Mouse (Mus musculus) lung, embryonic 16.5 days (tissue): ENCODE results near the gene Kcnab3. TPM values are rescaled to one million over a fixed set of nuclear protein-coding genes. Genes with fewer than 3 reads are reported as not detected.

ENCODE experiments used
- ATAC-seq: fragments of 200-750 bp; cut with Nextera tagmentation; 2 replicates; pipeline ENCODE4 v1.8.0; 2017; ENCODE audit warnings: low read depth, mild to moderate bottlenecking, moderate library complexity
- H3K27ac ChIP-seq: fragments of 300-500 bp; sonication (generic); 2 replicates; pipeline ENCODE4 v1.5.1; 2014; ENCODE audit warnings: mild to moderate bottlenecking, control low read depth, low read length
- H3K27me3 ChIP-seq: fragments of 300-500 bp; sonication (generic); 2 replicates; pipeline ENCODE4 v1.6.1; 2014; ENCODE audit warnings: low read depth, low read length, mixed read lengths; ENCODE audit not compliant: control insufficient read depth, insufficient read depth
- H3K36me3 ChIP-seq: fragments of 300-500 bp; sonication (generic); 2 replicates; pipeline ENCODE4 v1.6.1; 2014; ENCODE audit warnings: low read length; ENCODE audit not compliant: control insufficient read depth, insufficient read depth
- H3K4me1 ChIP-seq: fragments of 300-500 bp; sonication (generic); replicated peaks from 2 replicates; pipeline ENCODE4 v1.6.1; 2014; ENCODE audit warnings: low read length, mixed read lengths; ENCODE audit not compliant: control insufficient read depth, insufficient read depth
- H3K4me2 ChIP-seq: fragments of 300-500 bp; sonication (generic); 2 replicates; pipeline ENCODE4 v1.6.1; 2014; ENCODE audit warnings: low read depth, low read length, control low read depth
- H3K4me3 ChIP-seq: fragments of 300-500 bp; sonication (generic); 2 replicates; pipeline ENCODE4 v1.5.1; 2014; ENCODE audit warnings: mild to moderate bottlenecking, low read length, control low read depth
- H3K9ac ChIP-seq: fragments of 300-500 bp; sonication (generic); 2 replicates; pipeline ENCODE4 v1.6.1; 2014; ENCODE audit warnings: low read length, control low read depth
- H3K9me3 ChIP-seq: fragments of 300-500 bp; sonication (generic); 2 replicates; pipeline ENCODE4 v1.6.1; 2016; ENCODE audit warnings: low read length; ENCODE audit not compliant: control insufficient read depth
- WGBS: fragments of 180-500 bp; shearing (Covaris S2); extraction: QIAGEN DNeasy Blood & Tissue Kit; methylation state at CpG from one replicate; pipeline ENCODE4 v1.1.7; 2014; 5-methylcytosine and 5-hydroxymethylcytosine counted together
- polyA plus RNA-seq: library from polyadenylated mRNA; unstranded; fragments of >200 nt; fragmentation: Nextera tagmentation; extraction: Ambion mirVana; gene quantifications from 2 replicates; pipeline ENCODE4 v1.2.1, GENCODE M21; 2015

Kcnab3 gene
- polyA plus RNA-seq, 1 experiment from 2014 or later: 1.6 TPM

DNA sequence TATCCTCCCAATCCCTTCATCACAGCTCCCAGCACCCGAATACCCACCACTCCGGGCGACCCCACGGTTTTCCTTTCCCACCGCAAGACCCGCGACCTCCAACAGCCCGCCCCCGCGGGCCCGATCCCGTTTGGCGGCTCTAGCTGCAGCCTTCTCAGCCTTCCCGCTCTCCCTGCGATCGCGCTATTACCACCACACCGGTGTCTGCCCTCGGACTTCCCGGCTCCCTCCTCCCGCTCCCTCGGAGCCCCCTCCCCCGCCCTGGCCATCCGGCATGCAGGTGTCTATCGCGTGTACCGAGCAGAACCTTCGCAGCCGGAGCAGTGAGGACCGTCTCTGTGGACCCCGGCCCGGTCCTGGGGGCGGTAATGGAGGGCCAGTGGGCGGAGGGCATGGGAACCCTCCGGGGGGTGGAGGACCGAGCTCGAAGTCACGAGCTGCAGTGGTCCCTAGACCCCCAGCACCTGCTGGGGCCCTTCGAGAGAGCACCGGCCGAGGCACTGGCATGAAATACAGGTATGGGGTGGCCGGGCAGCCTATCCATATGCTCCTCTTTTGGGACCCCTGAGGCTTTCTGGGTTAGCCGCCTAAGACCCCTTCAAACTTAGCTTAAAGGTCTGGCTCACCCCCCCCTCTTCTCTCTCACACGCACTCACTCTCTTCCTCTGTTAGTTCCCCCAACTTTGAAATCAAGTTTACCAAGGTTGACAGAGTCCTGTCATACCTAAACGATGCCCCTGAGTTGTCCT lies 524 bp downstream of the Kcnab3 start:
- under 1% methylated on average over 45 of the region's 45 CpGs for WGBS
- ATAC-seq: 0 out of 2 replicates have a peak, but pooled peaks have one; percentile 6
- H3K9me3 ChIP-seq: no peaks in the 10 kb centered on the region
- H3K9ac ChIP-seq: peak overlapping the region; percentile 67
- H3K27ac ChIP-seq: no peak overlapping the region
- H3K4me2 ChIP-seq: peak overlapping the region; percentile 100
- H3K4me1 ChIP-seq: peaks cover 33% of the 10 kb centered on the region
- no peaks in the 10 kb centered on the region for H3K36me3 ChIP-seq
- H3K27me3 ChIP-seq: peaks cover 13% of the 10 kb centered on the region
- H3K4me3 ChIP-seq: peak overlapping the region; percentile 61

DNA sequence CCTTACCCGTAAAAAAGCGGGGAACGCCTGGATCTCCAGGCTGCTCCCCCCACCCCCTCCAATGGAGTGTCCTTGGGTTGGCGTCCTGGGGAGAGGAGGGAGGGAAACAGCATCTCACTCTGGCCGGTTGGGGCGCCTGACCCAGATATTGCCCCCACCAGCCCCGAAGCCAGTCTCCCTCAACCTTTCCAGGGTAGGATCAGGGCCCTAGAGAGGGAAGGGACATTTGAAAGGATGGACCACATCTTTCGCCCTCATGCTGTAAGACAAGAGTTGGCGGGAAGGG lies 1.0 kb downstream of the Kcnab3 start:
- ATAC-seq: no peak
- WGBS: 15% methylated on average over 9 of the region's 9 CpGs
- no peak overlapping the region for H3K9ac ChIP-seq
- H3K4me2 ChIP-seq: 0 out of 2 replicates have a peak overlapping the region, but pooled peaks have one; percentile 100
- H3K4me1 ChIP-seq: peaks cover 30% of the 10 kb centered on the region
- no peak overlapping the region for H3K27ac ChIP-seq
- peaks cover 13% of the 10 kb centered on the region for H3K27me3 ChIP-seq
- H3K36me3 ChIP-seq: no peaks in the 10 kb centered on the region
- H3K9me3 ChIP-seq: no peaks in the 10 kb centered on the region
- no peak overlapping the region for H3K4me3 ChIP-seq

DNA sequence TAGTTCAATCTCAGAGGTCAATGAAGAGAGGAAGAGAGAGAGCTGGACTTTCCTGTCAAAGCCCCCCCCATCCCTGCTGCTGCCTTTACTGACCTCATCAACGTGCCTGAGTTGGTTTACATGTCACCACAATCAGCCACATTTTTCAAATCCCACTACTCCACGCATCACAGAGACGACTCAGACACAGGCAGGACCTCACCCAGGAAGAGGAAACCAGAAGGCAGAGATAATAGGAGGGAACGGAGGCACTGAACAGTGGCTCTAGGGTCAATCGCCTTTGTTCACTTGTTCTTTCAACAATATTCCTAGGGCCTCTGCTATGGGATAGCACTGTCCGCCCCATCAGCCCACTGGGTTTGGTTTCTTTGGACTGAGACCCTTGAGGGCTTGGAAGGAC lies 1.6 kb downstream of the Kcnab3 start:
- Histone ChIP-seq H3K4me1 (peaks cover 30% of the 10 kb centered on the region), H3K27ac (no peak overlapping the region), H3K4me3 (no peak overlapping the region), H3K27me3 (peaks cover 13% of the 10 kb centered on the region), H3K4me2 (no peak overlapping the region), H3K9ac (no peak overlapping the region), H3K9me3 (no peaks in the 10 kb centered on the region), H3K36me3 (no peaks in the 10 kb centered on the region)
- 42% methylated on average over 6 of the region's 6 CpGs for WGBS
- no peak for ATAC-seq

DNA sequence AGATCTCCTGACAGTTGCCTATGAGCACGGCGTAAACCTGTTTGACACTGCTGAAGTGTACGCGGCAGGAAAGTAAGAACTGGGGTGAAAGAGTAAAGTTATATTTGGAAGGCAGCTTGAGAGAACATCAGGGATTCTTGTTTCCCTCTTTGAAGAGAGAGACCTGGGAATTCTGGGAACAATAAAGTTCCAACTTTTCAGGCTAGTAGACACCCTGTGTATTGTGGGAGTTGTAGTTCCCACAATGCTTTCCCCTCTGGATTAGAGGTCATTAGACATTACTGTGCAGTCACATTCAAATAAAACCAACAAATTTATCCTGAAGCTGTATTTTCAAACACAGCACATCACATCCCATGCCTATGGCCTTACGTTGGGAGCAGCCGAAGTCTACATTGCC lies 2.5 kb downstream of the Kcnab3 start:
- Histone ChIP-seq H3K4me1 (peaks cover 32% of the 10 kb centered on the region), H3K27me3 (peaks cover 13% of the 10 kb centered on the region), H3K4me3 (no peak overlapping the region), H3K36me3 (no peaks in the 10 kb centered on the region), H3K9me3 (no peaks in the 10 kb centered on the region), H3K27ac (no peak overlapping the region), H3K9ac (no peak overlapping the region), H3K4me2 (no peak overlapping the region)
- no peak for ATAC-seq
- 88% methylated on average over 6 of the region's 6 CpGs for WGBS

DNA sequence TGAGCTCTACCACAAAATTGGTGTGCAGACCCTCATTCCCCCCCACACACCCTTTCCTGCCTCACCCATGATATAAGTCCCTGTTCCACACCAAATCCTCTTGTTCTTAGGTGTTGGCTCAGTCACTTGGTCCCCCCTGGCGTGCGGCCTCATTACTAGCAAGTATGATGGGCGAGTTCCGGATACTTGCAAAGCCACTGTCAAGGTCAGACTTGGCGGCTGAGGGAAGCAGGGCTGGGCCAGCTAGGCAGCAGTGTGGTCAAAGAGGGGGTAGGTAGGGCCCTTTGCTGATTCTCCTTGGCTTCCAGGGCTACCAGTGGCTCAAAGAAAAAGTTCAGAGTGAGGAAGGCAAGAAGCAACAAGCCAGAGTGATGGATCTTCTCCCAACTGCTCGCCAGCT lies 5.1 kb downstream of the Kcnab3 start:
- Histone ChIP-seq H3K9me3 (no peaks in the 10 kb centered on the region), H3K4me3 (no peak overlapping the region), H3K27ac (no peak overlapping the region), H3K4me1 (peaks cover 23% of the 10 kb centered on the region), H3K27me3 (peaks cover 13% of the 10 kb centered on the region), H3K9ac (no peak overlapping the region; the same call in 1 of the 2 replicates), H3K4me2 (peak overlapping the region; percentile 79), H3K36me3 (no peaks in the 10 kb centered on the region)
- no peak for ATAC-seq
- 85% methylated on average over 6 of the region's 6 CpGs for WGBS

DNA sequence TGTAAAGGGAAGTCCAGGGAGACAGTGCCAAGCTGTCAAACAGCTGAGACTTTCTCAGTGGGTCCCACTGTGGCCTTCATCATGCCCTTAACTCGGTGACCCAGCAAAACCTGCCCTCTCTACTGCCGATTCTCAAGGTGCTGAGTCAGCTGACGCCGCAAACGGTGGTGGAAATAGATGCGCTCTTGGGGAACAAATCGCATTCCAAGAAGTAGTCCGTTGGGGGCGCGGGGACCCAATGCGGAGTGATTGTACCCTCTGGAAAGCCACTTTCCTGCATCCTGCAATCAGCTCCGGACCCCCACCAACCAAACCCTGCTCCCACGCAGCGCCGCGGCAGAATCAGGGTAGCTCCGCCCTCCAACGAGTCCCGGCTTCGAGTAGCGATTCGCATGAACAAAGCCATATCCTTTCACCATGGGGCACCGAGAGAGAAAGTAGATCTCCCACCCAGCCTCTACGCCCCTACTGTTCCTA lies 5.9 kb downstream of the Kcnab3 start:
- peak; percentile 82 for ATAC-seq
- under 1% methylated on average over 24 of the region's 24 CpGs for WGBS
- Histone ChIP-seq H3K27ac (peak overlapping the region; percentile 44), H3K4me1 (peaks cover 17% of the 10 kb centered on the region), H3K27me3 (peaks cover 9% of the 10 kb centered on the region), H3K9ac (peak overlapping the region; percentile 78), H3K4me3 (peak overlapping the region; percentile 64), H3K9me3 (no peaks in the 10 kb centered on the region), H3K4me2 (peak overlapping the region; percentile 79), H3K36me3 (no peaks in the 10 kb centered on the region)

DNA sequence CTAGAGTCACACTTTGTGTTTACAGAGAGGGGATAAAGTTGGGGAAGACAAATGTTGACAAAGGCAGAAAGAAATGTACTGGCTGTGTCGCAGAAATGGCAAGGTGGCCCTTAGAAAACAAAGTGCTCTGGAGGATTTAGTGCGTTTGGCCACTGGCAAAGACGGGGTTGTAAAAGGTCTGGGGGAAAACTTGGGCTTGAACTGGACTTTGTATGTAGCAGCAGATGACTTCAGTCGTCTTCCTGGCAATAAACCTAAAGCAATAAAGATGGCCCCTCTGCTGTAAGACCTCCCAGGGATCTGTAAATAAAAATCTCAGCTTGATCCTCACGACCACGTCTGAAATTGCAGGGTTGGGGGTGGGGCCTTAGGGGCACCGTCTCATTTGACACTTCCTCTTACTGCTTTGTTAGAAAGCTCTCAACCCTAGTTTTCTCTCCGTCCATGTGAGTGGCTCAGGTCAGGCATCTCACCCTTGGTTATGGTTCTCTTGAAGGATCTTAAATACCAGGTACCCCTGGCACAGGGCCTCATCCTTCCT lies 6.7 kb downstream of the Kcnab3 start:
- peak overlapping the region; percentile 78 for H3K9ac ChIP-seq
- H3K4me2 ChIP-seq: peak overlapping the region; percentile 79
- peaks cover 4% of the 10 kb centered on the region for H3K27me3 ChIP-seq
- peaks cover 15% of the 10 kb centered on the region for H3K4me1 ChIP-seq
- no peaks in the 10 kb centered on the region for H3K9me3 ChIP-seq
- no peak for ATAC-seq
- 0 out of 2 replicates have a peak overlapping the region, but pooled peaks have one; percentile 2 for H3K27ac ChIP-seq
- WGBS: 27% methylated on average over 8 of the region's 8 CpGs
- H3K4me3 ChIP-seq: no peak overlapping the region
- H3K36me3 ChIP-seq: no peaks in the 10 kb centered on the region

DNA sequence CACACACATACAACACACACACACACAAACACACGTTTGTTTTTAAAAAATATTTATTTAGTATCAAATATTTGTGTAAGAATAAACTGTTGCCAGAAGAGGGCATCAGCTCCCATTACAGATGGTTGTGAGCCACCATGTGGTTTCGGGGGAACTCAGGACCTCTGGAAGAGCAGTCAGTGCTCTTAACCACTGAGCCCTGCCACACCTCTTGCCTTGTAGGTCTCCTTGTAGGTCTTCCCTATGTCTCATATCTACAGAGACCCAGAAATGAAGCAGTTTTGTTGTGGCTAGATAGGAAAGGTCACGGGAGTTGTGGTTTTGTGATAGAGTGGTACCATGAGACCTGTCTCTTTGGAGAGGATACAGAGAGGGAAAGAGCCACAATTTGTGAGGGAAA lies 7.9 kb downstream of the Kcnab3 start:
- ATAC-seq: no peak
- Histone ChIP-seq H3K27ac (no peak overlapping the region), H3K9ac (no peak overlapping the region), H3K4me1 (peaks cover 15% of the 10 kb centered on the region), H3K27me3 (no peaks in the 10 kb centered on the region), H3K4me2 (no peak overlapping the region), H3K36me3 (no peaks in the 10 kb centered on the region), H3K9me3 (no peaks in the 10 kb centered on the region), H3K4me3 (no peak overlapping the region)
- 51% methylated on average over 3 of the region's 3 CpGs for WGBS

DNA sequence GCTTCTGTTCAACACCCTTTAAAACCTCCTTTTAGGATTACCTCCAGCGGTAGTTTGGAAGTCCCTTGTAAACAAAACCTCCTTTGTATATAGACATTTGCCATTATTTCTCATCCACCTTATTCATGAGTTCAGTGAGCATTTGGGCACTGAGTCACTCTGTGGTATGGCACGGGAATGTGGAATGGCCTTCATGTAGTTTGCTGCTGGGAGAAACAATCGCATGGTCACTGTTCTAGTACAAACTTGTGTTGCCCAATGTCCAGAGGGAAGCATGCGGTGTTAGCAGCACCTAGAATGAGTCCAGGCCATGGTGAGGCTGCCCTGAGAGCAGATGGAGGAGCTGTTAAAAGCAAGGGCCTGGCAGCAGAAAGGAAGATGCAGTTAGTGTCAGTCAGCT lies 8.7 kb downstream of the Kcnab3 start:
- Histone ChIP-seq H3K4me1 (peaks cover 15% of the 10 kb centered on the region), H3K9ac (no peak overlapping the region), H3K27me3 (no peaks in the 10 kb centered on the region), H3K27ac (no peak overlapping the region), H3K9me3 (no peaks in the 10 kb centered on the region), H3K36me3 (no peaks in the 10 kb centered on the region), H3K4me3 (no peak overlapping the region), H3K4me2 (no peak overlapping the region)
- WGBS: 42% methylated on average over 4 of the region's 4 CpGs
- no peak for ATAC-seq
